Mouse (Mus musculus): ENCODE measurements around the gene Lsamp. TPM values are rescaled to one million over a fixed set of nuclear protein-coding genes. Genes with fewer than 3 reads are reported as not detected.
A peak's percentile ranks its signal among the peaks of the same experiment; 100 is the strongest.

The Lsamp gene
- polyA plus RNA-seq, 1 experiment from 2014 or later: 0.95 TPM

GRCm38 (mm10) chr16:40930596-40930995 is 946.4 kb downstream of the Lsamp start:
- 77% methylated on average over 4 of the region's 4 CpGs for WGBS
- ATAC-seq (ENCODE audit: insufficient read depth): no peak
- H3K4me1 ChIP-seq (ENCODE audit: insufficient read depth): no peaks in the 10 kb centered on the region

GRCm38 (mm10) chr16:40942266-40942665 is 958.1 kb downstream of the Lsamp start:
- Histone ChIP-seq H3K9ac (no peak overlapping the region), H3K4me3 (ENCODE audit: low read depth, low read length) (no peak overlapping the region), H3K9me3 (ENCODE audit: low read depth, low read length) (no peaks in the 10 kb centered on the region), H3K4me2 (no peak overlapping the region), H3K27ac (ENCODE audit: low read depth) (no peak overlapping the region), H3K4me1 (ENCODE audit: insufficient read depth) (no peaks in the 10 kb centered on the region), H3K27me3 (ENCODE audit: insufficient read depth, low read length) (no peaks in the 10 kb centered on the region), H3K36me3 (ENCODE audit: insufficient read depth) (no peaks in the 10 kb centered on the region)
- DNase-seq (peak; percentile 3), ATAC-seq (ENCODE audit: insufficient read depth) (no peak)
- WGBS: 72% methylated on average over 3 of the region's 3 CpGs
- TF ChIP-seq CTCF (IDR thresholded peaks at IDR 0.05; ENCODE audit: low read depth): no peak

More at GRCm38 (mm10) chr16:40930596-40930995, 946.4 kb downstream of the Lsamp start:
- no peaks in the 10 kb centered on the region for H3K27me3 ChIP-seq (ENCODE audit: insufficient read depth, low read length)
- no peak overlapping the region for H3K9ac ChIP-seq
- no peak for DNase-seq
- H3K9me3 ChIP-seq (ENCODE audit: low read depth, low read length): no peaks in the 10 kb centered on the region
- H3K27ac ChIP-seq (ENCODE audit: low read depth): no peak overlapping the region
- H3K4me2 ChIP-seq: no peak overlapping the region
- TF ChIP-seq CTCF (IDR thresholded peaks at IDR 0.05; ENCODE audit: low read depth): no peak
- no peaks in the 10 kb centered on the region for H3K36me3 ChIP-seq (ENCODE audit: insufficient read depth)
- H3K4me3 ChIP-seq (ENCODE audit: low read depth, low read length): no peak overlapping the region

GRCm38 (mm10) chr16:40945834-40946233 is 961.7 kb downstream of the Lsamp start:
- no peaks in the 10 kb centered on the region for H3K36me3 ChIP-seq (ENCODE audit: insufficient read depth)
- H3K4me3 ChIP-seq (ENCODE audit: low read depth, low read length): no peak overlapping the region
- no peak for TF ChIP-seq CTCF (IDR thresholded peaks at IDR 0.05; ENCODE audit: low read depth)
- peak; percentile 31 for DNase-seq
- no peak overlapping the region for H3K4me2 ChIP-seq
- no peaks in the 10 kb centered on the region for H3K4me1 ChIP-seq (ENCODE audit: insufficient read depth)
- 21% methylated on average over 1 of the region's 1 CpGs for WGBS
- peak; percentile 82; the same call in 1 of the 2 replicates for ATAC-seq (ENCODE audit: insufficient read depth)
- H3K27me3 ChIP-seq (ENCODE audit: insufficient read depth, low read length): no peaks in the 10 kb centered on the region
- H3K9me3 ChIP-seq (ENCODE audit: low read depth, low read length): no peaks in the 10 kb centered on the region
- no peak overlapping the region for H3K27ac ChIP-seq (ENCODE audit: low read depth)
- no peak overlapping the region for H3K9ac ChIP-seq

- no peak for TF ChIP-seq CTCF (IDR thresholded peaks at IDR 0.05; ENCODE audit: low read depth)
- no peaks in the 10 kb centered on the region for H3K36me3 ChIP-seq (ENCODE audit: insufficient read depth)
- no peaks in the 10 kb centered on the region for H3K27me3 ChIP-seq (ENCODE audit: insufficient read depth, low read length)
- H3K9me3 ChIP-seq (ENCODE audit: low read depth, low read length): no peaks in the 10 kb centered on the region
- DNase-seq (no peak), ATAC-seq (ENCODE audit: insufficient read depth) (no peak)
- H3K4me2 ChIP-seq: no peak overlapping the region
- H3K4me1 ChIP-seq (ENCODE audit: insufficient read depth): no peaks in the 10 kb centered on the region
- no peak overlapping the region for H3K27ac ChIP-seq (ENCODE audit: low read depth)
- no peak overlapping the region for H3K9ac ChIP-seq
- H3K4me3 ChIP-seq (ENCODE audit: low read depth, low read length): no peak overlapping the region
Measured at GRCm38 (mm10) chr16:40948013-40948412, 963.9 kb downstream of the Lsamp start.

GRCm38 (mm10) chr16:40959211-40959610 is 975.0 kb downstream of the Lsamp start:
- 71% methylated on average over 2 of the region's 2 CpGs for WGBS
- H3K27ac ChIP-seq (ENCODE audit: low read depth): no peak overlapping the region
- no peak for ATAC-seq (ENCODE audit: insufficient read depth)
- no peaks in the 10 kb centered on the region for H3K4me1 ChIP-seq (ENCODE audit: insufficient read depth)
- no peak for DNase-seq
- no peak overlapping the region for H3K9ac ChIP-seq
- H3K4me3 ChIP-seq (ENCODE audit: low read depth, low read length): no peak overlapping the region
- no peaks in the 10 kb centered on the region for H3K36me3 ChIP-seq (ENCODE audit: insufficient read depth)
- H3K27me3 ChIP-seq (ENCODE audit: insufficient read depth, low read length): no peaks in the 10 kb centered on the region
- no peak for TF ChIP-seq CTCF (IDR thresholded peaks at IDR 0.05; ENCODE audit: low read depth)
- no peak overlapping the region for H3K4me2 ChIP-seq
- H3K9me3 ChIP-seq (ENCODE audit: low read depth, low read length): no peaks in the 10 kb centered on the region

- Histone ChIP-seq H3K27me3 (ENCODE audit: insufficient read depth, low read length) (no peaks in the 10 kb centered on the region), H3K27ac (ENCODE audit: low read depth) (no peak overlapping the region), H3K9me3 (ENCODE audit: low read depth, low read length) (no peaks in the 10 kb centered on the region), H3K4me3 (ENCODE audit: low read depth, low read length) (no peak overlapping the region), H3K4me1 (ENCODE audit: insufficient read depth) (no peaks in the 10 kb centered on the region), H3K9ac (no peak overlapping the region), H3K4me2 (no peak overlapping the region), H3K36me3 (ENCODE audit: insufficient read depth) (no peaks in the 10 kb centered on the region)
- WGBS: 48% methylated on average over 1 of the region's 1 CpGs
- TF ChIP-seq CTCF (IDR thresholded peaks at IDR 0.05; ENCODE audit: low read depth): no peak
- ATAC-seq (ENCODE audit: insufficient read depth) (no peak), DNase-seq (no peak)
Measured at GRCm38 (mm10) chr16:40960586-40960985, 976.4 kb downstream of the Lsamp start.

GRCm38 (mm10) chr16:40968088-40968860 is 984.1 kb downstream of the Lsamp start:
- H3K36me3 ChIP-seq (ENCODE audit: insufficient read depth): no peaks in the 10 kb centered on the region
- H3K4me2 ChIP-seq: peak overlapping the region; percentile 47
- ATAC-seq (ENCODE audit: insufficient read depth) (peak; percentile 98), DNase-seq (peak; percentile 91)
- no peaks in the 10 kb centered on the region for H3K27me3 ChIP-seq (ENCODE audit: insufficient read depth, low read length)
- WGBS: 23% methylated on average over 17 of the region's 17 CpGs
- H3K9me3 ChIP-seq (ENCODE audit: low read depth, low read length): no peaks in the 10 kb centered on the region
- H3K4me3 ChIP-seq (ENCODE audit: low read depth, low read length): no peak overlapping the region
- no peaks in the 10 kb centered on the region for H3K4me1 ChIP-seq (ENCODE audit: insufficient read depth)
- no peak overlapping the region for H3K27ac ChIP-seq (ENCODE audit: low read depth)
- TF ChIP-seq CTCF (IDR thresholded peaks at IDR 0.05; ENCODE audit: low read depth): peak; percentile 93
- H3K9ac ChIP-seq: no peak overlapping the region

Data from lung, embryonic 14.5 days (tissue).